Mouse (Mus musculus) C2C12 (cell line): ENCODE results near the gene Mief1.

ENCODE experiments used
- CEBPB ChIP-seq: IDR thresholded peaks from one replicate; pipeline ENCODE4 v1.6.1; 2011; ENCODE audit warnings: low read depth, mild to moderate bottlenecking, control low read depth, moderate library complexity
- CTCF ChIP-seq: IDR thresholded peaks from one replicate; pipeline ENCODE4 v1.5.1; 2011; ENCODE audit not compliant: control insufficient read depth, insufficient read depth, insufficient read length
- MYOG ChIP-seq: IDR thresholded peaks from one replicate; pipeline ENCODE4 v1.6.1; 2011; ENCODE audit not compliant: control insufficient read depth, insufficient read length; ENCODE audit errors: extremely low read depth

DNA sequence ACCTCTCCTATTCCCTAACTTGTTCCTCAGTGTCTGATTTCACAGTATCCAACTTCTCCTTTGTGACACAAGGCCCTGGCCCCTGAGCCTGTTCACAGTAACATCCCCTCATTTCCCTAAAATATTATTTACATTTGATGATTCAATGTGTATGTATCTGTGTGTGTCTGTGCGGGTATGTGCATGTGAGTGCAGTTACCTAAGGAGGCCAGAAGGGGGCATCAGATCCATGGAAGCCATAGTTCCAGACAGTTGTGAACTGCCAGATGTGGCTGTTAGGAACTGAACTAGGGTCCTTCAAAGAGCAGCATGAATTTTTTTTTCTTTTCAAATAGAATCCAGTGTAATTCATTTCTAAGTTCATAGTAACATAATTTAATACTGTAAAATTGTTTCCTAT lies 63.3 kb downstream of the Mief1 start:
- no peak for TF ChIP-seq CTCF
- TF ChIP-seq MYOG: no peak
- TF ChIP-seq CEBPB: no peak
